11 mouse cellular contexts compared by ENCODE assay signal in genomic region chr14:117648199-117648960, GRCm38 (mm10).
A peak's percentile ranks its signal among the peaks of the same experiment; 100 is the strongest.
DNase-seq lines count a peak whose midpoint lies in the region; ATAC-seq and TF ChIP-seq lines count a peak whose summit lies in the region.
"Had no signal": no experiment of that assay in that cellular context is flagged by ENCODE, and none has a peak within 500 bp of the region (broad histone marks: within the 10 kb centered on the region; RNA-seq: fewer than 3 reads in every experiment).

No protein-coding gene starts in this region.

- no peak overlapping the region for H3K4me3 ChIP-seq in embryonic facial prominence, embryonic 11.5 days (ENCODE audit: low read depth, low read length)
- H3K4me3 ChIP-seq in kidney, adult 2 months (ENCODE audit: insufficient read depth, low read depth, low read length), result no peak overlapping the region
- H3K4me3 ChIP-seq in liver, postnatal 0 days (ENCODE audit: low read depth, low read length), result no peak overlapping the region
- no peak overlapping the region for H3K4me3 ChIP-seq in midbrain, embryonic 13.5 days (replicated peaks)
- H3K4me3 ChIP-seq: forebrain, embryonic 10.5 days had no signal

- no peak for TF ChIP-seq CTCF in kidney, adult 2 months (conservative IDR thresholded peaks at IDR 0.05; ENCODE audit: insufficient read depth, insufficient read length, low read depth, low read length)
- no peak for TF ChIP-seq CTCF in liver, postnatal 0 days (IDR thresholded peaks at IDR 0.05; ENCODE audit: low read depth)

- no peaks in the 10 kb centered on the region for H3K27me3 ChIP-seq in embryonic facial prominence, embryonic 11.5 days (ENCODE audit: control insufficient read depth, insufficient read depth, low read length)
- H3K27me3 ChIP-seq in kidney, adult 2 months (replicated peaks; ENCODE audit: control insufficient read depth, insufficient read depth, low read length), result no peaks in the 10 kb centered on the region
- no peaks in the 10 kb centered on the region for H3K27me3 ChIP-seq in liver, postnatal 0 days (ENCODE audit: insufficient read depth, low read length)
- no peaks in the 10 kb centered on the region for H3K27me3 ChIP-seq in midbrain, embryonic 13.5 days
- H3K27me3 ChIP-seq: CH12.LX had no signal

- no peaks in the 10 kb centered on the region for H3K9me3 ChIP-seq in embryonic facial prominence, embryonic 11.5 days (replicated peaks; ENCODE audit: control insufficient read depth, low read length)
- no peaks in the 10 kb centered on the region for H3K9me3 ChIP-seq in liver, postnatal 0 days (ENCODE audit: low read length)
- no peaks in the 10 kb centered on the region for H3K9me3 ChIP-seq in midbrain, embryonic 13.5 days
- H3K9me3 ChIP-seq: forebrain, embryonic 10.5 days had no signal

- no peak overlapping the region for H3K9ac ChIP-seq in embryonic facial prominence, embryonic 11.5 days (replicated peaks; ENCODE audit: low read length)
- H3K9ac ChIP-seq in liver, postnatal 0 days (replicated peaks), result no peak overlapping the region
- H3K9ac ChIP-seq in midbrain, embryonic 13.5 days (replicated peaks), result no peak overlapping the region

- peak; percentile 53 to 58 for DNase-seq in heart, adult 18-20 months
- DNase-seq in heart, postnatal 25 days (ENCODE audit: low spot score), result no peak
- peak; percentile 48 for DNase-seq in embryonic facial prominence, embryonic 11.5 days (ENCODE audit: low spot score)
- DNase-seq in kidney, adult 2 months, result peak; percentile 52
- peak; percentile 48 for DNase-seq in liver, postnatal 0 days
- no peak for DNase-seq in thymus, postnatal 36 days
- no peak for DNase-seq in lung, postnatal 25 days (ENCODE audit: low spot score)
- DNase-seq: cerebellum, adult 2 months had no signal

- no peaks in the 10 kb centered on the region; the same call in 1 of the 2 replicates for H3K4me1 ChIP-seq in embryonic facial prominence, embryonic 11.5 days (ENCODE audit: control insufficient read depth, insufficient read depth, low read length)
- peaks cover 2% of the 10 kb centered on the region; the same call in 1 of the 2 replicates for H3K4me1 ChIP-seq in kidney, adult 2 months (ENCODE audit: control insufficient read depth, insufficient read depth, low read length)
- peaks cover 3% of the 10 kb centered on the region; the same call in 1 of the 2 replicates for H3K4me1 ChIP-seq in liver, postnatal 0 days (ENCODE audit: insufficient read depth)
- H3K4me1 ChIP-seq in midbrain, embryonic 13.5 days (replicated peaks), result no peaks in the 10 kb centered on the region
- H3K4me1 ChIP-seq: forebrain, embryonic 10.5 days had no signal

- no peak overlapping the region for H3K27ac ChIP-seq in embryonic facial prominence, embryonic 11.5 days (replicated peaks; ENCODE audit: low read depth, low read length)
- no peak overlapping the region for H3K27ac ChIP-seq in kidney, adult 2 months (ENCODE audit: insufficient read depth, low read depth, low read length)
- no peak overlapping the region for H3K27ac ChIP-seq in liver, postnatal 0 days (ENCODE audit: low read depth)
- H3K27ac ChIP-seq in midbrain, embryonic 13.5 days, result no peak overlapping the region
- H3K27ac ChIP-seq: forebrain, embryonic 10.5 days had no signal

- no peak for TF ChIP-seq EP300 in liver, postnatal 0 days (IDR thresholded peaks at IDR 0.05; ENCODE audit: low read depth)

- no peak overlapping the region for H3K4me2 ChIP-seq in embryonic facial prominence, embryonic 11.5 days (ENCODE audit: low read depth, low read length)
- H3K4me2 ChIP-seq in liver, postnatal 0 days (ENCODE audit: low read depth, low read length), result no peak overlapping the region
- no peak overlapping the region for H3K4me2 ChIP-seq in midbrain, embryonic 13.5 days (replicated peaks)

- TF ChIP-seq POLR2A in kidney, adult 2 months (IDR thresholded peaks at IDR 0.05; ENCODE audit: low read depth, low read length), result no peak

- ATAC-seq in embryonic facial prominence, embryonic 11.5 days (replicated peaks; ENCODE audit: insufficient number of reproducible peaks, low FRiP score, low TSS enrichment, low read depth), result 0 out of 2 replicates have a peak, but pooled peaks have one; percentile 39
- peak; percentile 84 for ATAC-seq in liver, postnatal 0 days
- no peak for ATAC-seq in midbrain, embryonic 13.5 days

- intact Hi-C loops in heart, postnatal 25 days (cut with DNase I), result no loop called here

- H3K36me3 ChIP-seq in embryonic facial prominence, embryonic 11.5 days (replicated peaks; ENCODE audit: control insufficient read depth, insufficient read depth, low read depth, low read length), result no peaks in the 10 kb centered on the region
- H3K36me3 ChIP-seq in kidney, adult 2 months (ENCODE audit: control insufficient read depth, insufficient read depth, low read length), result no peaks in the 10 kb centered on the region
- no peaks in the 10 kb centered on the region for H3K36me3 ChIP-seq in liver, postnatal 0 days (replicated peaks; ENCODE audit: insufficient read depth, low read length)
- H3K36me3 ChIP-seq in midbrain, embryonic 13.5 days, result no peaks in the 10 kb centered on the region
- H3K36me3 ChIP-seq: forebrain, embryonic 10.5 days had no signal

- WGBS in embryonic facial prominence, embryonic 11.5 days, result 67% methylated on average over 9 of the region's 9 CpGs
- WGBS in kidney, adult 2 months, result 78% methylated on average over 9 of the region's 9 CpGs
- 56% methylated on average over 9 of the region's 9 CpGs for WGBS in liver, postnatal 0 days (ENCODE audit: insufficient replicate concordance)
- WGBS in midbrain, embryonic 13.5 days, result 89% methylated on average over 9 of the region's 9 CpGs

Comparison
In these comparisons a context has a peak if more than half of its experiments do, and no peak if none do; other contexts are left out.
1. DNase-seq: peak in heart, adult 18-20 months (2 of 2), embryonic facial prominence, embryonic 11.5 days (single experiment), kidney, adult 2 months (single experiment) and liver, postnatal 0 days (single experiment); none in heart, postnatal 25 days (single experiment), thymus, postnatal 36 days (0 of 2) and lung, postnatal 25 days (single experiment).